Mouse (Mus musculus): ENCODE data around the gene Crnn. TPM values are rescaled to one million over a fixed set of nuclear protein-coding genes. Genes with fewer than 3 reads are reported as not detected.

Crnn gene
- polyA plus RNA-seq, 1 experiment from 2014 or later: not detected

DNA sequence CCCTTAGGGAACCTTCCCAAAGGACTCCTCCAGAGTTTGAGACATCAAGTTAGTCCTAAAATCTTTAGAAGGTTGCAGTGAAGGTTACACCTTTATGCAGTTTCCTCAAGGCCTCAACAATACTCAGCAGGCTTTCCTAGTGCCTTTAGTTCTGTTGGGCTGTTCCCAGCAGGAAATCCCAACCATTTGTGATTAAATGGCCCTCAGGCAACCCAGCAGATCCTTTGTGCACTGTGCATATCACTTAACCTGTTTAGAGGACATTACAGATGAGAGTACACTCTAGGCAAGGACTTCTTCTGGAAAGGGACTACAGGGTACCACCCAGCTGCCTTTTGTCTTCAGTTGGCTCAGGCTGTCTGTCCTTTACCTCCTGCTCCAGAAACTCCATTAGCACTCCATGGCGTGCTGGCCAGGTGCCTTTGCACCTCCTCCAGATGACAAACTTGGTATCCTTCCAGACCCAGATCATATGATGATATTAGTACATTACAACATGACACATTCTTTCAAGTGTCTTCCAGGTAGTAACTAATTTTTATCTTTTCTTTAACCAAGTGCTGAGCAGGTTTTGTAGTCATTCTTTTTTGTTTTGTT is 18.5 kb downstream of the Crnn start:
- H3K4me3 ChIP-seq (ENCODE audit: low read depth, low read length): no peak overlapping the region
- H3K9ac ChIP-seq (ENCODE audit: low read depth, low read length): no peak overlapping the region
- no peak overlapping the region for H3K27ac ChIP-seq (ENCODE audit: low read depth, low read length)
- H3K27me3 ChIP-seq (ENCODE audit: control insufficient read depth, insufficient read depth, low read length): no peaks in the 10 kb centered on the region
- H3K4me2 ChIP-seq: no peak overlapping the region
- H3K36me3 ChIP-seq (ENCODE audit: control insufficient read depth, insufficient read depth, low read length): no peaks in the 10 kb centered on the region
- H3K4me1 ChIP-seq (ENCODE audit: control insufficient read depth, insufficient read depth, low read length): no peaks in the 10 kb centered on the region
- H3K9me3 ChIP-seq (replicated peaks; ENCODE audit: control insufficient read depth, low read length): no peaks in the 10 kb centered on the region
- 30% methylated on average over 1 of the region's 1 CpGs for WGBS (ENCODE audit: insufficient replicate concordance)
- no peak for ATAC-seq (replicated peaks; ENCODE audit: insufficient number of reproducible peaks, low FRiP score, low TSS enrichment)

DNA sequence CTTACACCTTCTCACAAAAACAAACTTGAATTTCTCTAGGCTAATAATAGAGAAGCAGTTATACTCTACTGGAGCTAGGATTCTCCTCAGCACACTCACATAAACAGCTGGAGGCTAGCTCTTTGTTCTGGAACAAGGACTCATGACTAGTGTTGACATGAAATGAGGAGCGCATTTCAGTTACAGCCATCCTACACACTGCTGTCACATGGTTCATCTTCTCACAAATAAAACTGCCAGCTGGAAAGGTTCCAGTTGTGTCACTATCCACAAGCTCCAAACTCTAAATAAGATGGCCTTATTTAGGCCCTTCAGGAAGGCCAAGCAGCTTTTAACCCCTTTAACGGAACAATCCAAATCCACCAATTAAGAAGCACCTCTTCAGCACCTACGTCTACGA is 36.3 kb downstream of the Crnn start:
- no peak for ATAC-seq (replicated peaks; ENCODE audit: insufficient number of reproducible peaks, low FRiP score, low TSS enrichment)
- no peaks in the 10 kb centered on the region for H3K27me3 ChIP-seq (ENCODE audit: control insufficient read depth, insufficient read depth, low read length)
- 84% methylated on average over 4 of the region's 4 CpGs for WGBS (ENCODE audit: insufficient replicate concordance)

DNA sequence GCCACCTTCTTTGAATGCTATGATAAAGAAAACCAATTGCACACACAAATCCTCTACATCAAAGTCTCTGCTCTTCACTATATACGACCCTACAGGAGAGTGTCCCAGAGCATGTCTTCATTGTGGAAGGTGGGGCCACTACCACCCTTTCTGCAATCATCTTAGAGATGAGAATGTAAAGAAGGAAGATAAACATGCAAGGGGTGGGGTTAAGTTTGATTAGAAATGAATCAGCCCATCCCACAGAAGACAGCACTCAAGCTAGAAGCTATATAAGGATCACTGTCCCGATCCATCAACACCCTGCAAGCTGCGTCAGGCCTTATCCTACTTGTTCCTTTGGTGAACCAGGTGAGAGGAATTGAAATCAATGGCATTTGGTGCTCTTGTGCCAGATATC is 52.4 kb downstream of the Crnn start, which contains the start of gene Flg2:
TSS of gene Flg2 (plus strand) at position 301 of the 400 bp plus-strand sequence.
- Histone ChIP-seq H3K4me1 (ENCODE audit: control insufficient read depth, insufficient read depth, low read length) (no peaks in the 10 kb centered on the region), H3K4me2 (no peak within 1 kb of the TSS), H3K9me3 (replicated peaks; ENCODE audit: control insufficient read depth, low read length) (no peaks in the 10 kb centered on the region), H3K36me3 (ENCODE audit: control insufficient read depth, insufficient read depth, low read length) (no peaks in the 10 kb centered on the region), H3K4me3 (ENCODE audit: low read depth, low read length) (no peak within 1 kb of the TSS), H3K27me3 (ENCODE audit: control insufficient read depth, insufficient read depth, low read length) (no peaks in the 10 kb centered on the region), H3K9ac (ENCODE audit: low read depth, low read length) (no peak within 1 kb of the TSS), H3K27ac (ENCODE audit: low read depth, low read length) (no peak within 1 kb of the TSS)
- 77% methylated on average over 3 of the region's 3 CpGs for WGBS (ENCODE audit: insufficient replicate concordance)
- ATAC-seq (replicated peaks; ENCODE audit: insufficient number of reproducible peaks, low FRiP score, low TSS enrichment): no peak

More for the DNA sequence above, 36.3 kb downstream of the Crnn start:
- Histone ChIP-seq H3K4me2 (no peak overlapping the region), H3K36me3 (ENCODE audit: control insufficient read depth, insufficient read depth, low read length) (no peaks in the 10 kb centered on the region), H3K27ac (ENCODE audit: low read depth, low read length) (no peak overlapping the region), H3K9me3 (replicated peaks; ENCODE audit: control insufficient read depth, low read length) (no peaks in the 10 kb centered on the region), H3K4me1 (ENCODE audit: control insufficient read depth, insufficient read depth, low read length) (no peaks in the 10 kb centered on the region), H3K9ac (ENCODE audit: low read depth, low read length) (no peak overlapping the region), H3K4me3 (ENCODE audit: low read depth, low read length) (no peak overlapping the region)

Other genes starting within 250 kb of the Crnn start
- not detected in 2 replicates for gene Lce3a, start 218.6 kb upstream of the Crnn start, polyA plus RNA-seq (2014; fragmentation: Nextera tagmentation; extraction: Ambion mirVana)
- not detected in 2 replicates for gene Lce3b, start 211.8 kb upstream of the Crnn start, polyA plus RNA-seq (2014; fragmentation: Nextera tagmentation; extraction: Ambion mirVana)
- not detected in 2 replicates for gene Lce3c, start 200.3 kb upstream of the Crnn start, polyA plus RNA-seq (2014; fragmentation: Nextera tagmentation; extraction: Ambion mirVana)
- not detected in 2 replicates for gene Lce3d, start 187.4 kb upstream of the Crnn start, polyA plus RNA-seq (2014; fragmentation: Nextera tagmentation; extraction: Ambion mirVana)
- gene Lce3e, start 177.7 kb upstream of the Crnn start, polyA plus RNA-seq (2014; fragmentation: Nextera tagmentation; extraction: Ambion mirVana): not detected in 2 replicates
- gene Lce3f, start 152.6 kb upstream of the Crnn start, polyA plus RNA-seq (2014; fragmentation: Nextera tagmentation; extraction: Ambion mirVana): not detected in 2 replicates
- 0.26 and 0.55 TPM in 2 replicates for gene Crct1, start 129.1 kb upstream of the Crnn start, polyA plus RNA-seq (2014; fragmentation: Nextera tagmentation; extraction: Ambion mirVana)
- not detected in 2 replicates for gene Lce1m, start 125.7 kb upstream of the Crnn start, polyA plus RNA-seq (2014; fragmentation: Nextera tagmentation; extraction: Ambion mirVana)
- gene Gm4858, start 76.0 kb upstream of the Crnn start, polyA plus RNA-seq (2014; fragmentation: Nextera tagmentation; extraction: Ambion mirVana): not detected in 2 replicates
- not detected in 2 replicates for gene Flg2, start 52.5 kb downstream of the Crnn start, polyA plus RNA-seq (2014; fragmentation: Nextera tagmentation; extraction: Ambion mirVana)
- gene Flg, start 128.7 kb downstream of the Crnn start, polyA plus RNA-seq (2014; fragmentation: Nextera tagmentation; extraction: Ambion mirVana): not detected in 2 replicates
- not detected in 2 replicates for gene Hrnr, start 175.0 kb downstream of the Crnn start, polyA plus RNA-seq (2014; fragmentation: Nextera tagmentation; extraction: Ambion mirVana)
- not detected in 2 replicates for gene Rptn, start 248.9 kb downstream of the Crnn start, polyA plus RNA-seq (2014; fragmentation: Nextera tagmentation; extraction: Ambion mirVana)

All from heart, embryonic 11.5 days (tissue).